Mouse (Mus musculus): Measurements from ENCODE around the gene Fgfr3. TPM values are rescaled to one million over a fixed set of nuclear protein-coding genes. Genes with fewer than 3 reads are reported as not detected.

The Fgfr3 gene
- polyA plus RNA-seq, 1 experiment = 1.0 TPM

- Histone ChIP-seq H3K36me3 (ENCODE audit: control insufficient read depth, insufficient read depth) (no peaks in the 10 kb centered on the region), H3K79me2 (ENCODE audit: control insufficient read depth, insufficient read depth) (no peaks in the 10 kb centered on the region), H3ac (ENCODE audit: control insufficient read depth, insufficient read length, low read depth) (no peak overlapping the region), H3K79me3 (ENCODE audit: low read depth) (no peaks in the 10 kb centered on the region), H3K4me3 (ENCODE audit: insufficient read depth, poor library complexity, severe bottlenecking) (no peak overlapping the region), H3K27me3 (ENCODE audit: control insufficient read depth, insufficient read depth, insufficient read length) (no peaks in the 10 kb centered on the region)
- no peak for TF ChIP-seq USF1 (IDR thresholded peaks at IDR 0.05; ENCODE audit: low read depth)
- TF ChIP-seq MYOG (IDR thresholded peaks at IDR 0.05; ENCODE audit: control insufficient read depth, extremely low read depth, insufficient read length) = no peak
- TF ChIP-seq MAX (IDR thresholded peaks at IDR 0.05) = no peak
- no peak for TF ChIP-seq FOSL1 (IDR thresholded peaks at IDR 0.05; ENCODE audit: insufficient read depth, low read length, poor library complexity, severe bottlenecking)
- TF ChIP-seq CEBPB (IDR thresholded peaks at IDR 0.05; ENCODE audit: low read depth) = no peak
- no peak for TF ChIP-seq CTCF (IDR thresholded peaks at IDR 0.05; ENCODE audit: control insufficient read depth, insufficient read depth, insufficient read length)
- no peak for TF ChIP-seq MYOD1 (IDR thresholded peaks at IDR 0.05; ENCODE audit: control insufficient read depth, insufficient read length, low read depth)
These were observed 12.4 kb downstream of the Fgfr3 start for GRCm38 (mm10) chr5:33733837-33734236.

- Histone ChIP-seq H3K79me2 (ENCODE audit: control insufficient read depth, insufficient read depth) (no peaks in the 10 kb centered on the region), H3K4me3 (ENCODE audit: insufficient read depth, poor library complexity, severe bottlenecking) (no peak overlapping the region), H3ac (ENCODE audit: control insufficient read depth, insufficient read length, low read depth) (no peak overlapping the region), H3K79me3 (ENCODE audit: low read depth) (no peaks in the 10 kb centered on the region), H3K36me3 (ENCODE audit: control insufficient read depth, insufficient read depth) (peaks cover 6% of the 10 kb centered on the region), H3K27me3 (ENCODE audit: control insufficient read depth, insufficient read depth, insufficient read length) (no peaks in the 10 kb centered on the region)
- TF ChIP-seq MYOD1 (IDR thresholded peaks at IDR 0.05; ENCODE audit: control insufficient read depth, insufficient read length, low read depth) (no peak), CTCF (IDR thresholded peaks at IDR 0.05; ENCODE audit: control insufficient read depth, insufficient read depth, insufficient read length) (no peak), FOSL1 (IDR thresholded peaks at IDR 0.05; ENCODE audit: insufficient read depth, low read length, poor library complexity, severe bottlenecking) (no peak), MYOG (IDR thresholded peaks at IDR 0.05; ENCODE audit: control insufficient read depth, extremely low read depth, insufficient read length) (no peak)
These were observed 14.1 kb downstream of the Fgfr3 start for GRCm38 (mm10) chr5:33735412-33736092.

GRCm38 (mm10) chr5:33736230-33736629 is 14.8 kb downstream of the Fgfr3 start:
- Histone ChIP-seq H3ac (ENCODE audit: control insufficient read depth, insufficient read length, low read depth) (no peak overlapping the region), H3K79me2 (ENCODE audit: control insufficient read depth, insufficient read depth) (no peaks in the 10 kb centered on the region), H3K36me3 (ENCODE audit: control insufficient read depth, insufficient read depth) (peaks cover 7% of the 10 kb centered on the region), H3K27me3 (ENCODE audit: control insufficient read depth, insufficient read depth, insufficient read length) (no peaks in the 10 kb centered on the region), H3K4me3 (ENCODE audit: insufficient read depth, poor library complexity, severe bottlenecking) (no peak overlapping the region), H3K79me3 (ENCODE audit: low read depth) (no peaks in the 10 kb centered on the region)
- no peak for TF ChIP-seq CTCF (IDR thresholded peaks at IDR 0.05; ENCODE audit: control insufficient read depth, insufficient read depth, insufficient read length)
- no peak for TF ChIP-seq FOSL1 (IDR thresholded peaks at IDR 0.05; ENCODE audit: insufficient read depth, low read length, poor library complexity, severe bottlenecking)
- TF ChIP-seq MYOD1 (IDR thresholded peaks at IDR 0.05; ENCODE audit: control insufficient read depth, insufficient read length, low read depth) = no peak
- TF ChIP-seq MAX (IDR thresholded peaks at IDR 0.05) = no peak
- no peak for TF ChIP-seq MYOG (IDR thresholded peaks at IDR 0.05; ENCODE audit: control insufficient read depth, extremely low read depth, insufficient read length)
- no peak for TF ChIP-seq USF1 (IDR thresholded peaks at IDR 0.05; ENCODE audit: low read depth)
- TF ChIP-seq CEBPB (IDR thresholded peaks at IDR 0.05; ENCODE audit: low read depth) = no peak

- Histone ChIP-seq H3K27me3 (ENCODE audit: control insufficient read depth, insufficient read depth, insufficient read length) (no peaks in the 10 kb centered on the region), H3K4me3 (ENCODE audit: insufficient read depth, poor library complexity, severe bottlenecking) (no peak overlapping the region), H3ac (ENCODE audit: control insufficient read depth, insufficient read length, low read depth) (no peak overlapping the region), H3K79me3 (ENCODE audit: low read depth) (no peaks in the 10 kb centered on the region), H3K79me2 (ENCODE audit: control insufficient read depth, insufficient read depth) (no peaks in the 10 kb centered on the region), H3K36me3 (ENCODE audit: control insufficient read depth, insufficient read depth) (peaks cover 19% of the 10 kb centered on the region)
- TF ChIP-seq FOSL1 (IDR thresholded peaks at IDR 0.05; ENCODE audit: insufficient read depth, low read length, poor library complexity, severe bottlenecking) (no peak), CTCF (IDR thresholded peaks at IDR 0.05; ENCODE audit: control insufficient read depth, insufficient read depth, insufficient read length) (peak; percentile 64)
These were observed 16.4 kb downstream of the Fgfr3 start for GRCm38 (mm10) chr5:33737903-33738321.

GRCm38 (mm10) chr5:33738341-33738740 is 16.9 kb downstream of the Fgfr3 start:
- Histone ChIP-seq H3K4me3 (ENCODE audit: insufficient read depth, poor library complexity, severe bottlenecking) (no peak overlapping the region), H3ac (ENCODE audit: control insufficient read depth, insufficient read length, low read depth) (no peak overlapping the region), H3K36me3 (ENCODE audit: control insufficient read depth, insufficient read depth) (peaks cover 23% of the 10 kb centered on the region), H3K27me3 (ENCODE audit: control insufficient read depth, insufficient read depth, insufficient read length) (no peaks in the 10 kb centered on the region), H3K79me2 (ENCODE audit: control insufficient read depth, insufficient read depth) (no peaks in the 10 kb centered on the region), H3K79me3 (ENCODE audit: low read depth) (no peaks in the 10 kb centered on the region)
- TF ChIP-seq CEBPB (IDR thresholded peaks at IDR 0.05; ENCODE audit: low read depth) (no peak), CTCF (IDR thresholded peaks at IDR 0.05; ENCODE audit: control insufficient read depth, insufficient read depth, insufficient read length) (no peak), FOSL1 (IDR thresholded peaks at IDR 0.05; ENCODE audit: insufficient read depth, low read length, poor library complexity, severe bottlenecking) (no peak), MYOD1 (IDR thresholded peaks at IDR 0.05; ENCODE audit: control insufficient read depth, insufficient read length, low read depth) (no peak), MYOG (IDR thresholded peaks at IDR 0.05; ENCODE audit: control insufficient read depth, extremely low read depth, insufficient read length) (no peak), USF1 (IDR thresholded peaks at IDR 0.05; ENCODE audit: low read depth) (no peak), MAX (IDR thresholded peaks at IDR 0.05) (no peak)

GRCm38 (mm10) chr5:33740548-33740947 is 19.1 kb downstream of the Fgfr3 start:
- Histone ChIP-seq H3K79me3 (ENCODE audit: low read depth) (no peaks in the 10 kb centered on the region), H3K4me3 (ENCODE audit: insufficient read depth, poor library complexity, severe bottlenecking) (no peak overlapping the region), H3K27me3 (ENCODE audit: control insufficient read depth, insufficient read depth, insufficient read length) (no peaks in the 10 kb centered on the region), H3ac (ENCODE audit: control insufficient read depth, insufficient read length, low read depth) (no peak overlapping the region), H3K36me3 (ENCODE audit: control insufficient read depth, insufficient read depth) (peaks cover 41% of the 10 kb centered on the region), H3K79me2 (ENCODE audit: control insufficient read depth, insufficient read depth) (no peaks in the 10 kb centered on the region)
- TF ChIP-seq CEBPB (IDR thresholded peaks at IDR 0.05; ENCODE audit: low read depth) (no peak), MYOG (IDR thresholded peaks at IDR 0.05; ENCODE audit: control insufficient read depth, extremely low read depth, insufficient read length) (no peak), CTCF (IDR thresholded peaks at IDR 0.05; ENCODE audit: control insufficient read depth, insufficient read depth, insufficient read length) (no peak), MAX (IDR thresholded peaks at IDR 0.05) (no peak), USF1 (IDR thresholded peaks at IDR 0.05; ENCODE audit: low read depth) (no peak), FOSL1 (IDR thresholded peaks at IDR 0.05; ENCODE audit: insufficient read depth, low read length, poor library complexity, severe bottlenecking) (no peak), MYOD1 (IDR thresholded peaks at IDR 0.05; ENCODE audit: control insufficient read depth, insufficient read length, low read depth) (no peak)
